Mouse (Mus musculus) spleen, postnatal 4 days (tissue): ENCODE results near the gene Pnkd.

Source experiments
- DNase-seq, 2 experiments: peaks; one replicate each; pipeline ENCODE4 v3.0.0; 2022; ENCODE audit warnings: low spot score in 2 of 2

The Pnkd gene

DNA sequence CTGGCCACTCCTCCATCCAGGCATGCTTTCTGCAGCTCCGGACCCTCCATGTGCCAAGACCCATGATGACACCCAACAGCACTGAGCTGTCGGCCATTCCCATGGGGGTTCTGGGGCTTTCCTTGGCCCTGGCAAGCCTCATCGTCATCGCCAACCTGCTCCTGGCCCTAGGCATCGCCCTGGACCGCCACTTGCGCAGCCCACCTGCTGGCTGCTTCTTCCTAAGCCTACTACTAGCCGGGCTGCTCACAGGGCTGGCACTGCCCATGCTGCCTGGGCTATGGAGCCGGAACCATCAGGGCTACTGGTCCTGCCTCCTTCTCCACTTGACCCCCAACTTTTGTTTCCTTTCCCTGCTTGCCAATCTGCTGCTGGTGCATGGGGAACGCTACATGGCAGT is 6.2 kb upstream of the Pnkd start, which contains the start of gene Gpbar1:
TSS of gene Gpbar1 (plus strand) at position 13 of the 400 bp plus-strand sequence.
- peak in 1 of 2 experiments; percentile 62 for DNase-seq

DNA sequence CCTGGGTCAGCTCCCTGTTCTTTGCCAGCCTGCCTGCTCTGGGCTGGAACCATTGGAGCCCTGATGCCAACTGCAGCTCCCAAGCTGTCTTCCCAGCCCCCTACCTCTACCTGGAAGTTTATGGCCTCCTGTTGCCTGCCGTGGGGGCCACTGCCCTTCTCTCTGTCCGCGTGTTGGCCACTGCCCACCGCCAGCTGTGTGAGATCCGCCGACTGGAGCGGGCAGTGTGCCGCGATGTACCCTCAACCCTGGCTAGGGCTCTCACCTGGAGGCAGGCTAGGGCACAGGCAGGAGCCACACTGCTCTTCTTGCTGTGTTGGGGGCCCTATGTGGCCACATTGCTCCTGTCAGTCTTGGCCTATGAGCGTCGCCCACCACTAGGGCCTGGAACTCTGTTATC is 5.7 kb upstream of the Pnkd start:
- peak in 1 of 2 experiments; percentile 57 for DNase-seq

DNA sequence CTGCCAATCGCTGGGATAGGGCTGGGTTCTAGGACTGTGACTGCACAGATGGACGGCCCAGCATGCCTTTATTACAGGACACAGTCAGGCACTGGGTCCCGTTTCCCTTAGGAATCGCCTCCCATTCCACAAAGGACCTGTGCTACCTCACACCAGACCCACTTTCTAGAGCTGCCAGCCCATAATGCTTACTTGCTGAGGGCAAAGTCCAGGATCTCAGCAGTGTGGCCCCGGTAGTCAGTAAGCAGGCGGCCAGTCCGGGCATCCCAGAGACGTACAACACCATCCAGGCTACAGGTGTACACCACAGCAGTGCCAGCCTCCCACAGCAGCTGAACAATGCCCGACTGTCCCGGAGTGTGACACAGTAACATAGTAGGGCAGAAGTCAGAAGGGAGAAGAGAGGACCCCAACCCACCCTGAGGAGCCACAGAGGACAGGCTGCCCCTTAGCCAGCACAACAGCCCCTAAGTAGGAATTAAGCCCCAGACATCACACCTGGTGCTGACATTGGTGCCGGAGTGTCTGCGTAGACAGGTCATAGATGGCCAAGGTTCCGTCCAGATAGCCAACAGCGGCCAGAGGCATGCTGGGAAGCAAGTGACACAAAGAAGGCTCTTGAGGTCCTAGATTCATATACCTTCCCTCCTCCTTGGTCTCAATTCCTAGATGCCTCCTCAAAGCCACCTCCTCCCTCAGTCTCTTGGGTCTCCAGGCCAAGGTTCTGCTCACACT is 4.0 kb upstream of the Pnkd start:
- peak in 1 of 2 experiments; percentile 59 for DNase-seq

DNA sequence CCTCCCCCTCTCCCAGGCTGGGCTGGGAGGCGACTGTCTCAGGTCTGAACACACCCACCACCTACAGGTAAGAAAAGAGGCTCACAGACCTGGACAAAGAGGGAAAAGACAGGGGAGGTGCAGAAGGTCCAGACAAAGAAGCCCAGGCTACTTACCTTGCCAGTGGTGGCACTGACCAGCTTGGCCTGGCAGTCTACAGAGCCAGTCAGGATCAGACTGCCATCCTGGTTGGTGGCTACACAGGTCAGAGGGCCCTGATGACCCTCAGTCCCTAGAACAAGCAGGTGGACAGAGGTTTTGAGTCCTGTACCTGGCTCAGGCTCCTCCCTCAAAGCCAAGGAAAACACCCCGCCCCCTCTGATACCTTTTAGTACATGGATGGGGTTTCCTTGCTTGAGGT is 3.4 kb upstream of the Pnkd start:
- DNase-seq, result no peak

DNA sequence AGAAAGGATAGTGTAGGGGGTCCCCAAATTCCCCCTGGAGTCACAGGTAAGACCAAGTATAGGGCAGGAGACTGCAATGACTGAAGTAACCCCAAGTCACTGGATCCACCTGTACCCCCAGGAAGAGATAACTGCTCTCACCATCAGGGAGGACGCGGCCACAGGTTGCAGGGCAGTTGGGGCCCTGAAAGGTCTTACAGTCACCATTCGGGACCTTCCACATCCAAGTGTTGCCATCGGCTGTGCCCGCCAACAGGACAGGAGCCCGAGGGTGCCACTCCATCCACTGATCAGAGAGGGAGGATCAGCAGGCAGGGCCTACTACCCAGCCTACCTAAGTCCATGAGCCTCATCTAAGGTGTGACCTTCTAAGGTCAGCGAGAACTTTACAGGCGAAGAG is 2.8 kb upstream of the Pnkd start:
- peak in 1 of 2 experiments; percentile 62 for DNase-seq

DNA sequence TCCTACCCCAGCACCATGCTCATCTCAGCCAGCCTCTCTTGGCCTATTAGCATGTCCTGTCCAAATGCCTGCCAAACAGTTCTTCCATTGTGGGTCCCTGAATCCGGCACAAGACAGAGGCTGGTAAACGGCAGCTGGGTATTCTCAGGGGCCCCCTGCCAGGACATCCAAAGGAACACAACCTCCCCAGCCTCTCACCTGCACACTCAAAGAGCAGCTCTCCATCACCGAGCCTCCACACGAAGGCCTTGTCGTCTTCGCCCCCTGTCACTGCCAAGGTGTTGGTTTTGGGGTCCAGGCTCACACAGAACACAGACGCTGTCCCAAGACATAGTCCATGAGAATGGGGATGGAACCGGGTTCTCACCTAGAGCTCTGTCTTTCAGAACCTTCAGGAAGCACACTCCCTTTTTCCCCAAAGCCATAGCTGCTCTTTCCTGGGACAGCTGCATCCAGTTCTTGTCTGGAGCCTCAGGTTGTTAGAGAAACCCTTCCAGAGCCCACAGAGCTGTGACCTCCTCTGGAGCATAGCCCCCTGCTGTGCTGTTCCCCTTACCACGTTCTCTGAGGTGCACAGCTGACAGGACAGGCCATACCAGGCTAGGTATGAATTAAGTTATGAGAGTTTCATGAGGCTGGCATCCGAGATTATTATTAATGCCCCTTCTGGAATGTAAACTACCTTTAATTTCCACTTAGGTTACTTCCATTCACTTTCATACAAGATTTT is 1.7 kb upstream of the Pnkd start:
- DNase-seq, result peak in 1 of 2 experiments; percentile 58

DNA sequence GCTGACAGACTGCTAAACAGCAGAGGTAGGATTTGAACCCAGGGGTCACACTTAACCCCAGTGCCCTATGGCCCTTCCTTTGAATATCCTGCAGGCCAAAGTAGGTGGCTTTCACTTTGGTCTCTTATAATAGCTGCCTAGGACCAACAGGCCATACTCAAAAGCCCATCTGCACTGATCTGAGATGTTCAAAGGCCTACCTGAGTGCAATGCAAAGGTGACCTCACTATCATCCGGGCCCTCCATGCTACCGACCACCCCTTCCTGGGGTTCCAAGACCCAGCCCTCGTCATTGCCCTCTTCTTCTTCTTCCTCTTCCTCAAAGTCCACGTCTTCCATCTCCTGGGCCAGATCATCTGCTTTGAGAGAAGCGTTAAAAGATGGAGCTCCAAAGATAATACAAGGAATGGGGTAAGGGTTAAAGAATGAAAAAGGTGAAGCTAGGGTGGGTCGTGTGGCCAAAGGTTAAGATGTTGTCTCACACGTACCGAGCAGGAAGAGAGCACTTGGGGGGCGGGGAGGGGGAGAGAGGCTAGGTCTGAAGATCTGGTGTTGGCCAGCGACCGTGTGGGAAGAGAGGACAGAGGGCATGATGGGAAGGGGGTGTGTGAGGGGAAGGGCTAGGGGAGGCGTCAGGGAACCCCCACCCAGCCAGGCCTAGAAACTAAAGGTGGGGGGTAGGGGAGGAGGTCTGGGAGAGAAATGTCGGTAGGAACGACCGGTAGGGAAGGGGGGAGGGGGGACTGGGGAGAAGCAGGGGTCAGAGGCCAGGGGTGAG is 855 bp upstream of the Pnkd start:
- peak; percentile 55 to 77 for DNase-seq

DNA sequence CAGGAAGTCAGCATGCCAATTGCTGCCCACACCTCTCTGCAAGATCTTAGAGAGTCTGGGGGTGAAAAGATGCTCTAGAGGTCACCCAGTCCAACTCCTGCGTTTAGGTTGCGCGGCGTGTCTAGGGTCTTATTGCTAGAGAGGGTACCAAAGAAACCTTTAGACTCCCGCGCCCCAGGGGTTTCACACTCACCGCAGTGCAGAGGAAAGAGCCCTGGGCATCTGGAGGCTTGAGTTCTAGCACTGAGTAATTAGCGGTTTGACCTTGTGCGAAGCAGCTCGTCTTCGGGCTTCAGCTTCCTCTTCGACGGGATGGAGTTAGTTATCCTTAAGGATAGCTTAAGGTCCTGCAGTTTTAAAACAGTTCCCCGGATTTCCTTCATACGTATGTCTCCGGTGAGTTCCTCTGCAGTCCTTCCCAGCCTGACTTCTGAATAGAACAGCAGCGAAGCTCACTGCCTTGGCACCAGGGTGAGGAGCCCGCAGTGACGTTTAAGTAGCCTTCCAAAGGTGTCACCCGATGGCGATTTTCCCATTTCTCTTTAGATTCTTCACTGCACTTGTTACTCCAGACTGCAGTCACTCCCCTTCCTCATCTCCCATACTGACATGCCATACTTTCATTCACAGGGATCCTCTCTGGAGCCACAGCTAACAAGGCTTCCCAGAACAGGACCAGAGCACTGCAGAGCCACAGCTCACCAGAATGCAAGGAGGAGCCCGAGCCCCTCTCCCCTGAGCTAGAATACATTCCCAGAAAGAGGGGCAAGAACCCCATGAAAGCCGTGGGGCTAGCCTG is 681 bp downstream of the Pnkd start:
- peak in 1 of 2 experiments; percentile 30 for DNase-seq

DNA sequence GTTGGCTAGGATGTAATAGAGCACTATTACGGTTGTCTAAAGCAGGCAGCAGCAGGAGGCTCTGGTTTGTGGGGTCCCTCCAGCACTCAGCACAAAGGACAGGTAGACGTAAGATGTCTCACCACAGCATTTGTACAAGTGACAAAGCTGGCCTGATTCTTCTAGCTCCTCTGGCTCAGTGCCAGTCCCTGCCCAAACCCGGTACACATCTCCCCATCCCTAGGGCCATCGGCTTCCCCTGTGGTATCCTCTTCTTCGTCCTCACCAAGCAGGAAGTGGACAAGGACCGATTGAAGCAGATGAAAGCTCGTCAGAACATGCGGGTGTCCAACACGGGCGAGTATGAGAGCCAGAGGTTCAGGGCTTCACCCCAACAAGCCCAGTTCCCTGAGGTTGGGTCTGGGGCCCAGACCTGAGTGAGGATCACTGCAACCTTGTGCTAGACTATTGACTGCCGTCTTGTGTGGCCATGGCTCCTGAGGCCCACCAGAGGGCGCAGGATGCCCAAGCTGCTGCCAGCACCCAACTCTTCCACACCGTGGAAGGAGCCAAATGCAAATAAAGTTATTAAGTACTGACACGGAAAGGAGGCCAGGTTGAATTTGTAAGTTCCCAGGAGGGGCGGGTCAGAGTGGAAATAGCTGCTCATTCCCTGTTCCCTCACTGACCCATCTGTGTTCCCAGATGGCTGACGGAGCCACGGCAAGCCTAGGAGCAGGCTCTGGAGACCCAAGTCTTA is 2.3 kb downstream of the Pnkd start:
- DNase-seq, result peak in 1 of 2 experiments; percentile 64

DNA sequence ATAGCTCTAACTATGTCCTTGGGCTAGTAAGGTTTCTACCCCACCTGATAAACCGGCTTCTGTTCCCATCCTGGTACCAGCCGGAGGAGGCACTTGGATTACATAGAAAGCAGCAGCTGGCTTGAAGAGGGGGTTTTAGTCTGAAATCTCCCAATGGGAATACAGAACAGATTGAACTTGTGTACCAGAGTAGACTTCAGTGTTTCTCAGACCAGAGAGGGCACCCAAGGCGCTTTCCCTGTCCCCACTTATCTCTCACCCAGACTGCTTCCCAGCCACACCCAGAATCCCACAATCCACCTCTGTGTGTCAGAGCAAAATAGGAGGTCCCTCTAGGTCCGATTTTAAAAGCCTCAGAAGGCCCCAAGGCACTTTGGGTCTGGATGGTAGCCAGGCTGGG is 3.6 kb downstream of the Pnkd start:
- peak in 1 of 2 experiments; percentile 51 for DNase-seq

DNA sequence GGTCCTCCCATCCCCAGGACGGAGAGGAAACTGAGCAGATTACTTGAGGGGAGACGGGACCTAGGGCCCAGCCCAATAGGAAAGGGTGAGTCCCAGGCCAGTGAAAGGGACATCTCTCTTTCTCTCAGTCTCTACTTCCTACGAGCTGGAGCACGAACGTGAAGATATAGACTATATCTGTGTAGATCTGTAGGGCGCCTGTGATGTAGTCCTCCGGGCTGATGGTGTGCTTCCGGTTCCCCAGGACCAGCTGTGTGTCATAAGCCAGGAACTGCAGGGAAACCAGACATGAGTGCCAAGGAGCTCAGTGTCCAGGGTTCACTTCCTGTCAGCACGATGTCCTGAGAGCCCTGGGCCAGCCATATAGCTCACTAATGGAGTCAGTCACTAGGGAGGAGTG is 4.5 kb downstream of the Pnkd start:
- DNase-seq, result peak in 1 of 2 experiments; percentile 55

DNA sequence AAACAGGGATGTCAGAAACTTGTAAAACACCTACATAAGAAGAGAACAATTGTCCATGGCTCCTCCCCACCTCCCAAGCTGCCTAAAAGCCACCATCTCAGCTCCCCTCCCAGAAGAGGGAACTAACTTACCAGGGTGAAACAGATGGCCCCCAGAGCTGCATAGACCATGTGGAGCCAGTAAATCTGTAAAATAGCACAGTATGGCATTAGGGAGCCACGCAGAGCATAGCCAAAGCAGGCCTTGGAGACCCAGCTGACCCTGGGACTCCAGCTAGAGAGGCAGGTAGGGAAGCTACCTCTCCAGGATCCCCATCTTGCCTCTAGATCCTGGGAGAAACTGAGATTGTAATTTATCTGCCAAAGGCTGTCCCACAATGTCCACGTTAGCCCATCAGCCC is 5.0 kb downstream of the Pnkd start:
- DNase-seq, result peak in 1 of 2 experiments; percentile 57

DNA sequence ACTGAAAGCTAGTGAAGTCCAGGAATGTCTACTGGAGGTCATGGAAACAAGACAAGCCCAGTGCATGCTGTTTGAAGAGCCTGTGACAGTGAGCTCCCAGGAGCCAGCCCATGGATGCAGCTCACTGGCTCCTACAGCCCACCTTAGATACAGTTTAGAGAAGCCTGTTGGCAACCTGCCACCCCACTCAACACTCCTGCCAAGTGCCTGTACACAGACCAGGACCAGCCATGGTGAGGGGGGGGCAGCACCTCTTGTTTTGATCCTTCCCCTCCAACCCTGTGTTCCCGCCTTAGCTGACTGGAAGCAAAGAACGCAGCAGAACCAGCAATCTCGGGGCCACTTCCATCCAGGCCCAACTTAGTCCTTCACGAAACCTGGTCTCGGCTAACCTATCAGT is 5.4 kb downstream of the Pnkd start:
- peak in 1 of 2 experiments; percentile 53 for DNase-seq

DNA sequence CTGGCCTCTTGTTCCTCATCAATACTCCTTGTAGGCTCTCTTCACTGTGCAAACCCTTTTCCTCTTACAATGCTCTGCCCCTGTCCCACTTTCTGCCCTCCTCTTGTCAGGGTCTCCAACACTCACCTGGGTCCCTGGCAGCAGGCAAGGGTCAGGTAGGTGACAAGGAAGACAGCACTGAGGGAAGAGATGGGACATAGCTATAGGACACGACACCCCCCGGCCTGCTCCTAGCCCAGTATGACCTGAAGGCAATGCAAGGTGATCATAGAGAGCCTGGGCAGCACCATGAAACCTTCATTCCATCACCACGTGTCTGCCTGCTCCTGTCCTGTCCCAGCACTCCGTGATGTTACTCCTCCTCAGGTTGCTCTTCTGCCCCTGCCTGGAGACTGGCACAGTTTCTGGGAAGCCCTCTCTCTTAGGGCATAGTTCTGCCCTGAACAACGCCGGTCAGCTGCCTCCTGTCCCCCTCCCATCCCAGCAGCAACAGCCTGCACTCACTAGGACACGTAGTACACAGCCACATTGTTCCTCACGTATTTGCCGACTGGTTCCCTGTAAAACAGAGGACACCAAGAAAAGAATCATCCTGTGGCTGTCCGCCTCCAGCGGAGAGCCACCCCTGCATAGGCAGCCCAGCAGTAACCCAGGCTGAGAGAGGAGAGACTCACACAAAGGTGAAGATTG is 7.7 kb downstream of the Pnkd start:
- DNase-seq, result peak in 1 of 2 experiments; percentile 57

DNA sequence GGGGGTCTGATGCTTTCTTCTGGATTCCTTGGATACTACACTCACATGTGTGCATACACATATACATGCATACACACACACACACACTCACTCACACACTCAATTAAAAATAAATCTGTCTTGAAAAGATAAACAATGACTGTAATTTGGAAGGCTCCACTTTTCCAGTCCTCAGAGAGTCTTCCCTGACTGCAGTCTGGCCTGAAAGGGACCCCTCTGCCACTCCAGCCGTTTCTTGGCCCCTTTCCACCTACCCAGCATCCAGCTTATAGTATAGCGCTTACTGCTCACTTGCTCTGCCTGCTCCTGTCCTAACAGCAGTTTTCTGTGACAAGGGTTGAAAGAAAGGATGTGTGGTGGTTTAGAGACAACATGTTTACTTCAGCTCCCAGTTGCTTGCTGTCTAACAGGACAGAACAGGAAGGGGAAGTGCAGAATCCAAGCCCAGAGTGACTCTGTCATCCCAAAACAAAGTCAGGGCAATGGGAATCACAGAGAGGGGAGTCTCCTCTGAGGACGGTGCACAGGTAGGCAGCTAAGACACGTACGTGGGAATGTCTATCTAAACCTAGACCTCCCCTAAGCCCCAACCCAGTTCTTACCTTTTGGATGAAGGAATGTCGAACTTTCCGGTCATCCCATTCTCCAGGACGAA is 8.7 kb downstream of the Pnkd start:
- DNase-seq, result no peak

DNA sequence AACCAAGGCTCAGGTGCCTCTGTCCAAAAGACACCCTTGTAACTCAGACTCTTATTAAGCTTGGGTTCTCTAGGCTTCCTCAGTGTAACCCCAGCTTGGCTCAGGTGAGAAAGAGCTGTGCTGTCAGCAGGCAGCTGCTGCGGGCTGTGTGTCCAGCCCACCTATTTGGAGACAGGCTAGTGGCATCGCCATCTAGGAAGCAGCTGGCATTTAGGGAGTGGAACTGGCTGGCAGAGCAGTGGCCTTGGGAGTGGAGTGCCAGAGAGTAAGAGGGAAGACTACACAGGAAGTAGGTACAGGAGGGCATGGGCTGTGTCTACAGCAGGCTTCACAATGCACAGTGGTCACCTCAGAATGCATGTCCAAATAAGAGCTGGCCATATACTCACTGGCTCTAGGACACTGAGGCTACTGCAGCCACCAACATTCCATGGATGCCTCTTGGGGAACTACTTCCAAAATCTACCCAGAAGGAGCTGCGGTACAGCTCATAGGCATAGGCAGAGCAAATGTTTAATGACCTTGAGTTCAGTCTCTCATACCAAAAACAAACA is 9.4 kb downstream of the Pnkd start:
- DNase-seq, result peak in 1 of 2 experiments; percentile 62

DNA sequence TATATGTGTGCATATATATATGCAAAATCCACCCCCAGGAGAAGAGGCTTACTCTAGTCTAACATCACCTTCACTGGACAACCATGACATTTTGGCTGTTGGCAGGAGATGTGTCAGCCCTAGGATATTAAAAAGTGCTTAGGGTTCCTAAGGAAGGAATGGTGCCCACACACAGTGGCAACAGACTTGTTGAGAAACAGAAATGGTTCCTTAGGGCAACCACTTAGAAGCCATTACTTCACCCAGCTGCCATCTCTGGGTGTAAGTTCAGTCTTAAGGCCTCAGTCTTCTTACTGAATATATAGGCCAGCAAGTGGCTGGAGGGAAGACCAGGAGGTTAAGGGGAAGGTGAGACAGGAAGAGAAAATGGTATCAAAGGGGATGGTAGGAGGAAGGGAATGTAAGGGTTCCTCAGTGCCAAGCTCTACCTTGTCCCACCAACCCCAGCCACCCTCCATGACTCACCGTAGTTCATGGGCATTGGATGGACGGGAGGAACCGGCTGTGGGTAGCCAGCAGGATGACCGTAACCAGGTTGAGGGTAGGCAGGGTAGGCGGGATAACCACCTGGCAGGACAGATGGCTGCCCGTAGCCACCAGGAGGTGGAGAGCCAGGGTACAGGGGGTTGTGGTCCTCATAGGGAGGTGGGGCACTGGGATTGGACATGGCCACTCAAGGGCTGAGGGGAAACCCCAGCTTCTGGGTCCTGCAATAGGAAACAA is 10.2 kb downstream of the Pnkd start:
- DNase-seq, result no peak

DNA sequence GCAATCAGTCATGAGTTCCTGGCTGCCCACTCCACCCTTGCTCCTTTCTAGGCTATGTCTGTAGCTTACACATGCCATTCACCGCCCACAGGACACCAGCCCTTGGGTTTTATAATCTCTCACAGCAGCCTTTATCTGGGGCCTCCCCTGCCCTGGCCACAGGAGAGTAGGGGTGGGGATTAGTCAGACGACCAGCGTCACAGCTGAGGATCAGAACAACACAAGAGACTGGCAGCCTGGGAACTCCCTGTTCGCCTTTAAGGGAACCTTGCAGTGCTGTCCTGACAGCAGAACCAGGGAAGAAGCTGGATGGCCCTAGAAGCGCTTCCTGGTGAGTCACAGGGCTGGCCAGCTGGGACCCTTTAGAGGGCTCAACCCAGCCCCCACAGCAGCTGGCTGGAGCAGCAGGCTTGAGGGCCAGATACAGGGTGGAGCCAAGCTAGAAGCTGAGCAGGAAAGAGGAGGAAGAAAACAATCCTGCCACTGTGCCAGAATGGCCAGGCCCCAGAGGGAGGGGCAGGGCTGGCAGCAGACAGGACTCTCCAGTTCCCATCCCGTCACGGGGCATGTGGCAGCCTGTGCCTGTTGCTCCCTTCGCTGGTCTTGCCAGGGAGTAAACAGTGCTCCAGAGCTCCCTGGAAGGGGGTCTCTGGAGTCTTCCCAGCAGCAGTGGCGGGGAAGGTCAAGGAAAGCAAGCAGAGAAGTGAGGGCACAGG is 10.9 kb downstream of the Pnkd start:
- DNase-seq, result peak; percentile 63 to 75
